Mouse (Mus musculus): ENCODE data around the gene Mme.

DNA sequence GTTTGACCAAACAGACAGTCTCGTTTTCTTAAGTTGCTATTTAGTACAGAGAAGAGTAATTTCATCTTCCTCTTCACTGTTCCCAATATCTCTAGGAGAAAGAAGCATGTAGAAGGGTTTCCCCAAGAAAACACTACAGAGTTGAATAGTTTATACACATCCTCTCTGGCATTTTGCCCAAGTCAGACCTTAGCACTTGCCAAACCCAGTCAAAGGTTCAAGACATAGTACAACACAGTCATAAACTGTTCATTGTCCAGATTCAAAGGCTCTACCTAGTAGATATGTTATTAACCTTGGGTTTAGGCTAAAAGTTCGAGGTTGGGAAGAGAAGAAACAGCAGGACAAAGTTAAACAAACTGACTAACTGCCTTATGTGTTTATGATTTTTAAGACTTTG lies 143.7 kb downstream of the Mme start:
- no peak for TF ChIP-seq EP300 (IDR thresholded peaks at IDR 0.05; ENCODE audit: low read depth)
- no peak for TF ChIP-seq CTCF (IDR thresholded peaks at IDR 0.05; ENCODE audit: low read depth)

Data from liver, embryonic 14.5 days (tissue).